Mouse (Mus musculus) midbrain, embryonic 10.5 days (tissue): ENCODE measurements at regions not wholly inside any gene's neighbourhood (a gene's known extent, or its start where the extent isn't known, plus 50 kb on each side); places are given as distances from the start of the nearest gene placed in this dataset.

ENCODE experiments used
- DNase-seq: peaks from one replicate; pipeline ENCODE4 v3.0.0-alpha.2; 2017; ENCODE audit warnings: low spot score
- H3K27ac ChIP-seq: fragments of 300-500 bp; sonication (generic); replicated peaks from 2 replicates; pipeline ENCODE4 v1.5.1; 2016; ENCODE audit warnings: mild to moderate bottlenecking
- H3K27me3 ChIP-seq: fragments of 300-500 bp; sonication (generic); 2 replicates; pipeline ENCODE4 v1.6.1; 2016; ENCODE audit warnings: low read depth, mild to moderate bottlenecking; ENCODE audit not compliant: poor library complexity, severe bottlenecking
- H3K36me3 ChIP-seq: fragments of 300-500 bp; sonication (generic); 2 replicates; pipeline ENCODE4 v1.6.1; 2016; ENCODE audit warnings: mild to moderate bottlenecking, moderate library complexity
- H3K4me1 ChIP-seq: fragments of 300-500 bp; sonication (generic); 2 replicates; pipeline ENCODE4 v1.6.1; 2016
- H3K4me3 ChIP-seq: fragments of 300-500 bp; sonication (generic); 2 replicates; pipeline ENCODE4 v1.5.1; 2016; ENCODE audit warnings: mild to moderate bottlenecking, moderate library complexity
- H3K9me3 ChIP-seq: fragments of 300-500 bp; sonication (generic); replicated peaks from 2 replicates; pipeline ENCODE4 v1.6.1; 2016; ENCODE audit warnings: mild to moderate bottlenecking
- WGBS: fragments of 180-500 bp; shearing (Covaris S2); methylation state at CpG from one replicate; pipeline ENCODE4 v1.1.7; 2016; 5-methylcytosine and 5-hydroxymethylcytosine counted together

GRCm38 (mm10) chr4:82234443-82234842 is 471.1 kb downstream of the Nfib start:
- peaks cover 14% of the 10 kb centered on the region for H3K9me3 ChIP-seq
- no peaks in the 10 kb centered on the region for H3K4me1 ChIP-seq
- WGBS, result 88% methylated on average over 5 of the region's 5 CpGs
- no peaks in the 10 kb centered on the region for H3K27me3 ChIP-seq
- no peak overlapping the region for H3K4me3 ChIP-seq
- H3K27ac ChIP-seq, result no peak overlapping the region
- no peak for DNase-seq
- no peaks in the 10 kb centered on the region for H3K36me3 ChIP-seq

- 68% methylated on average over 6 of the region's 6 CpGs for WGBS
- no peak overlapping the region for H3K27ac ChIP-seq
- no peaks in the 10 kb centered on the region for H3K36me3 ChIP-seq
Measured at GRCm38 (mm10) chr4:82226197-82227119, 479.1 kb downstream of the Nfib start.

GRCm38 (mm10) chr4:82220724-82221123 is 484.8 kb downstream of the Nfib start:
- H3K36me3 ChIP-seq, result no peaks in the 10 kb centered on the region
- no peaks in the 10 kb centered on the region for H3K27me3 ChIP-seq
- no peak overlapping the region for H3K4me3 ChIP-seq
- no peak overlapping the region for H3K27ac ChIP-seq
- peak; percentile 17 for DNase-seq
- peaks cover 9% of the 10 kb centered on the region for H3K4me1 ChIP-seq
- H3K9me3 ChIP-seq, result no peaks in the 10 kb centered on the region
- 60% methylated on average over 8 of the region's 8 CpGs for whole genome bisulfite sequencing

More at GRCm38 (mm10) chr4:82226197-82227119, 479.1 kb downstream of the Nfib start:
- Histone ChIP-seq H3K27me3 (no peaks in the 10 kb centered on the region), H3K9me3 (no peaks in the 10 kb centered on the region), H3K4me1 (no peaks in the 10 kb centered on the region), H3K4me3 (no peak overlapping the region)
- DNase-seq, result no peak

GRCm38 (mm10) chr4:82220120-82220714 is 485.3 kb downstream of the Nfib start:
- no peak for DNase-seq
- 83% methylated on average over 7 of the region's 7 CpGs for WGBS
- peak overlapping the region; percentile 47; the same call in 1 of the 2 replicates for H3K27ac ChIP-seq
- H3K9me3 ChIP-seq, result no peaks in the 10 kb centered on the region
- H3K27me3 ChIP-seq, result no peaks in the 10 kb centered on the region
- H3K4me3 ChIP-seq, result no peak overlapping the region
- H3K4me1 ChIP-seq, result peaks cover 9% of the 10 kb centered on the region
- no peaks in the 10 kb centered on the region for H3K36me3 ChIP-seq

- no peaks in the 10 kb centered on the region for H3K27me3 ChIP-seq
- H3K36me3 ChIP-seq, result no peaks in the 10 kb centered on the region
- 92% methylated on average over 6 of the region's 6 CpGs for WGBS
- H3K4me3 ChIP-seq, result no peak overlapping the region
- no peak overlapping the region for H3K27ac ChIP-seq
- peaks cover 9% of the 10 kb centered on the region for H3K4me1 ChIP-seq
- DNase-seq, result no peak
- H3K9me3 ChIP-seq, result no peaks in the 10 kb centered on the region
Measured at GRCm38 (mm10) chr4:82218616-82219015, 486.9 kb downstream of the Nfib start.

- Histone ChIP-seq H3K4me3 (no peak overlapping the region), H3K9me3 (no peaks in the 10 kb centered on the region), H3K27me3 (no peaks in the 10 kb centered on the region), H3K36me3 (no peaks in the 10 kb centered on the region), H3K4me1 (no peaks in the 10 kb centered on the region), H3K27ac (no peak overlapping the region)
- 98% methylated on average over 1 of the region's 1 CpGs for WGBS
- no peak for DNase-seq
Measured at GRCm38 (mm10) chr4:82207031-82207430, 498.5 kb downstream of the Nfib start.

- Histone ChIP-seq H3K4me1 (no peaks in the 10 kb centered on the region), H3K9me3 (no peaks in the 10 kb centered on the region), H3K36me3 (no peaks in the 10 kb centered on the region), H3K27me3 (no peaks in the 10 kb centered on the region), H3K27ac (no peak overlapping the region), H3K4me3 (no peak overlapping the region)
- DNase-seq, result no peak
- WGBS, result 81% methylated on average over 2 of the region's 2 CpGs
Measured at GRCm38 (mm10) chr4:82200306-82200705, 505.2 kb downstream of the Nfib start.

GRCm38 (mm10) chr4:82199118-82199517 is 506.4 kb downstream of the Nfib start:
- no peak overlapping the region for H3K27ac ChIP-seq
- no peak for DNase-seq
- H3K4me3 ChIP-seq, result no peak overlapping the region
- H3K27me3 ChIP-seq, result no peaks in the 10 kb centered on the region
- no peaks in the 10 kb centered on the region for H3K9me3 ChIP-seq
- H3K36me3 ChIP-seq, result no peaks in the 10 kb centered on the region
- H3K4me1 ChIP-seq, result 0 out of 2 replicates have a peak, but pooled peaks cover 3% of the 10 kb centered on the region

GRCm38 (mm10) chr4:82197611-82198010 is 507.9 kb downstream of the Nfib start:
- H3K27ac ChIP-seq, result no peak overlapping the region
- H3K36me3 ChIP-seq, result no peaks in the 10 kb centered on the region
- no peaks in the 10 kb centered on the region for H3K9me3 ChIP-seq
- no peaks in the 10 kb centered on the region for H3K27me3 ChIP-seq
- DNase-seq, result no peak
- H3K4me1 ChIP-seq, result 0 out of 2 replicates have a peak, but pooled peaks cover 5% of the 10 kb centered on the region
- no peak overlapping the region for H3K4me3 ChIP-seq
- WGBS, result 92% methylated on average over 6 of the region's 6 CpGs

GRCm38 (mm10) chr4:82196024-82196647 is 509.4 kb downstream of the Nfib start:
- Histone ChIP-seq H3K9me3 (no peaks in the 10 kb centered on the region), H3K4me1 (0 out of 2 replicates have a peak, but pooled peaks cover 5% of the 10 kb centered on the region), H3K27ac (no peak overlapping the region), H3K27me3 (no peaks in the 10 kb centered on the region), H3K4me3 (no peak overlapping the region), H3K36me3 (no peaks in the 10 kb centered on the region)
- DNase-seq, result no peak
- 85% methylated on average over 6 of the region's 6 CpGs for WGBS

GRCm38 (mm10) chr4:82193905-82194304 is 511.6 kb downstream of the Nfib start:
- 87% methylated on average over 5 of the region's 5 CpGs for WGBS
- no peak for DNase-seq
- Histone ChIP-seq H3K27me3 (no peaks in the 10 kb centered on the region), H3K4me3 (no peak overlapping the region), H3K27ac (no peak overlapping the region), H3K4me1 (0 out of 2 replicates have a peak, but pooled peaks cover 5% of the 10 kb centered on the region), H3K9me3 (no peaks in the 10 kb centered on the region), H3K36me3 (no peaks in the 10 kb centered on the region)

GRCm38 (mm10) chr4:82186892-82187291 is 518.7 kb downstream of the Nfib start:
- Histone ChIP-seq H3K9me3 (no peaks in the 10 kb centered on the region), H3K27me3 (no peaks in the 10 kb centered on the region), H3K27ac (no peak overlapping the region), H3K36me3 (no peaks in the 10 kb centered on the region), H3K4me3 (no peak overlapping the region), H3K4me1 (0 out of 2 replicates have a peak, but pooled peaks cover 1% of the 10 kb centered on the region)
- DNase-seq, result no peak
- 96% methylated on average over 3 of the region's 3 CpGs for WGBS
